Mouse (Mus musculus) Muller cell, postnatal 12 days (primary cell): ENCODE measurements around the gene Wdr70.
"Not testable (repeated sequence)": the region's sequence is repeated elsewhere in the genome, so short reads cannot be mapped to it uniquely, and the experiment has no call there.

Experiments
- DNase-seq: peaks from one replicate; pipeline ENCODE4 v3.0.0-alpha.2; 2015; ENCODE audit errors: inconsistent ontology term

The Wdr70 gene

DNA sequence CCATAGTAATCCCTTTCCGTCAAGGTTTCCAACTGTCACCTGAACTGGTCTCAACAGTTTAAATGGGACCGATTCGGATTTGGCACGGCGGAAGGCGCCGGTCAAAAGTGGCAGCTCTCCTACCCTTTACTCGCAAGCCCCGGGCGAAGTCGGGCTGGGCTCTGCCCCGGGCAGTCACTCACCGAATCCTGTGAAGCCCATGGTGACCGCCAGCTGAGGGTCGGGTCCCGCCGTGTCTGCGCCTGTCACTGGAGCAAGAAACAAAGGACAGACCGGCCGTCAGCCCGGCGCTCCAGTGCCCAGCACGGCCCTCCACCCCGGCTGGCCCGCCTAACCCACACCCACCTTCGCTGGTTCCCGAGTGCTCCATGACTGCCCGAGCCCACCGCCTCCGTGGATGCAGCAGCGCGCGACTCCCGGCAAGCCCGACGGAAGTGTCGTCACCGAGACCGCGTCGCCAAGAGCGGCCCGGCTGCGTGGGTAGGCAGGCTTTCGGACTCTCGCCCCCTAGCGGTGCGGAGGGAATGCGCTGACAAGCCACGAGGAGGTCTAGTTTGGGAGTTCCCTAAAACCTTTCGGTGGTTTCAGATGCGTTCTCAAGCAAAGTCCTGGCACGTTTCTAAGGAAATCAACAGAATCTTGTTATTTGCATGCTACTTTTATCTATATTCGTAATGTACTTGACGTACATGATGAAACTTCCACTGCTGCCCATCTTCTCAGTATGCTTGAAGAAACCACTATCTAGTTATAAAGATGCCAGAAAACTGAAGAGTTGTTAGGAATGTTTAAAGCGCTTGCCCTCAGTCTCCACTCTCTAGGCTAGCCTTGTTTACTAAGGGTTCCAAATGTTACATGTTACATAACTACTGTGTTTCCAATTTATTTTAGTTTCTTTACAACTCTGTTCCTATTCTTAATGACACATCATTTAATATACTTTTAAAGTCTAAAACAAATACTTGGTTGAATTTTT lies at the start of gene Wdr70:
Wdr70 (minus strand) TSS at position 436 of the 976 bp plus-strand sequence.
- DNase-seq, result peak; percentile 91

DNA sequence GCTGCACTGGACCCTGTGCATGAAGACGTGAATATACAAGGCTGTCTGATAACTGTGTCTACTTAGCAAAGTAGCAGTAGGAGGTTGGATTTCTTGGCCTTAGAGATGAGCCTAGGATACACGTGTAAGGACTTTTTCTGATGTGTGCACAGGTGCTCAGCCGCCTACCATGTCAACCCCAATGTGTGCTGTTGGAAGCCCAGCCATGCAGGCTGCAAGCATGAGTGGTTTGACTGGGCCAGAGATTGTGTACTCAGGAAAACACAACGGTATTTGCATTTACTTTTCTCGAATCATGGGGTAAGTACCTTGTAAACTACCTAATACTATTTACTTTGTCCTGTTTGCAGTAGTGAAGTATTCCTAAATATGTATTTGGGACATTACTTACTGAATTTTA lies 36.6 kb upstream of the Wdr70 start:
- DNase-seq, result no peak

DNA sequence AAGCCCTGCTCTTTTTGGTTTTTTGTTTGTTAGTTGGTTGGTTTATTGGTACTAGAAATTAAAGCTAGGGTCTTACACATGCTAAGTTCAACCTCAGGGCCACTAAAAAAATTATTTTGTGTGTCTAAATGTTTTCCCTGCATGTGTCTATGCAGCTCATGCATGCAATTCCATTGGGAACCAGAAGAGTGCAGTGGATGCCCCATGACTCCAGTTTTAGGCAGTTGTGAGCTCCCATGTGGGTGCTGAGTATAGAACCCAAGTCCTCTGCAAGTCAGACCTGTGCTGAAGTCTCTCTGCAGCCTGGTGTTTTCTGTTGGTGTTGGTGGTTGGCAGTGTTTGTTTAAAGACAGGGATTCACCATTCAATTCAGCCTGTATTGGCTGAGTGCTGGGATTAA lies 32.8 kb upstream of the Wdr70 start:
- DNase-seq, result no peak

DNA sequence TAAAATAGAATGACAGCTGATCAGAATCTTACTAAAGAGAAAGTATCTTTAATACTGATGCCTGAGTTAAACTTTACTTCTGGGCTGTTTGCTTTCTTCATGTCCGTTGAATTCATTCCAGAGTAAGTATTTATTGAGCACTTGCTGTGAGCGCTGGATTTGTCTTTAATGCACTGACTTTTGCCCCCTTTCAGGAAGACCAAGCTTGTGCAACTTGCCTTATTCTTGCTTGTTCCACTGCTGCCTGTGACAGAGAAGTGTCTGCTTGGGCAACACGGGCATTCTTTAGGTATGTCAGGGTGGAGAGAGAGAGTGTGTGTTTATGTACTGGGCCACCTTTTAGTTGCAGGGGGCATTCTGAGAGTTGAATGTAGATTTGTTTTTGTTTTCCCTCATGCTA lies 32.3 kb upstream of the Wdr70 start:
- no peak for DNase-seq

DNA sequence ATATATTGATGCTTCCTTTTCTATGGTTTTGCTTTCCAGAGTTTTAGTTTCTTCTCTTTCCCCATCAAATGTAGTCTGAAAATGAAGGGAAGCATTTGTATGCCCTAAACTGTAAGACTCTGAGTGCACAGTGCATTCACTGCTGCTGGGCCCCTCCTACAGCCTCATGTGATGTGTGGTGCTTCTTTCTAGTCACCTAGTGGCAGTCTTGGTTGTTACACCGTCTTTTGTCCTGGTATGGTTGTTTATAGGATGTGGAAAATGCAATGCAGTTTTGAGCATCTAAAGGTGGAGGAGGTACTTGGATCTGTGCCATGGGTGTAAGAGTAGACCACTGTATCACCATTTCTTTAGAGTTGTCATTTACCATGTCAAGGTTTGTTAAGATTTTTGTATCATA lies 30.3 kb upstream of the Wdr70 start:
- no peak for DNase-seq

DNA sequence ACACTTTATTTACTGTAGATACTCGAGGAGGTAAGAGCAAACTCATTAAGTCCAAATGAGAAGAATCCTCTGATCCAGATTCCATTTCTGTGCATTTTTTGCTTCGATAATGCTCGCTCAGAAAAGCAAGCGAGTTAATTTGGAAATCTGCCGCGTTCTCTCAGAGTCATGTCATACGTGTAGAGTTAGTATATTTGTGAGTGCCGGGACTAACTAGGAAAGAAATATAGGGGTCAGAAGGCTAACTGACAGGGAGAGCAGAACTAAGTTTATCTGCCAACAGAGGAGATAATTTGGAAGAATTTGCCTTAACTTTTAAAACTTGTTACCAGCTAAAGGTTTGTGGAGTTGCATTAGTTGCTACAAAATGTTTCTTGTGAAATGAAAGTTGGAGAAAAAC lies 10.8 kb upstream of the Wdr70 start:
- no peak for DNase-seq

DNA sequence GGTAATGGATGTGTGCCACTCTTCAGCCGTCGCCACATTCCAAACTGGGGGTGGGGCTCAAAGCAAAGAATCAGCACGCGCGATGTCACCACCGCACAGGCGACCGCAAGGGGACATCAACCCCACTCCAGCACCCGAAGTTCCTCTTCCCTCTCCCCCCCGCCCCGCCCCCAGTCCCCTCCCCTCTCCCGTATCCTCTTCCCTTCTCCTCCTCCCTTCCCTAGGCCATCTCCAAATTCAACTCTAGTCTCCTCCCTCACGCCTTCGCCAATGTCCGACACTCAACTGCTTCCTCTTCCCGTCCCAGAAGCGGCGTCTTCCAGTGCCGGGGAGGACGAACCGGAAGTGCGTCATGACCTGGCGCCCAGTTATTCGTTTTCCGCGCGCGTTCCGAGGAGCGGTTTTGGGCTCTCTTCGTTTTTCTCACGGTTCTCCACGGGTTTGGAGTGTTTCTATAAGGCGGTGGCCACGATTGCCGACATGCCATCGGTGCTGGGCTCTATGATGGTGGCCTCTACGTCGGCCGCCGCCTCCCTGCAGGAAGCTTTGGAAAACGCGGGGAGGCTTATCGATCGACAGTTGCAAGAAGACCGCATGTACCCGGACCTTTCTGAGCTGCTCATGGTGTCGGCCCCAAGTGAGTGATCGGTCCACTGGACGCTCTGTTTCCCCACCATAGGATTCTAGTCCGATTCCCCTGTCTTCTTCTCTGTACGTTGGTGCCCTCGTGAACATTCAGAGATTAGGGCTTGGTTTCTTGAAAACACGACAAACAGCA lies 10.1 kb upstream of the Wdr70 start, which contains the start of gene Nup155:
Nup155 (plus strand) TSS at position 308 of the 778 bp plus-strand sequence.
- peak; percentile 94 for DNase-seq

DNA sequence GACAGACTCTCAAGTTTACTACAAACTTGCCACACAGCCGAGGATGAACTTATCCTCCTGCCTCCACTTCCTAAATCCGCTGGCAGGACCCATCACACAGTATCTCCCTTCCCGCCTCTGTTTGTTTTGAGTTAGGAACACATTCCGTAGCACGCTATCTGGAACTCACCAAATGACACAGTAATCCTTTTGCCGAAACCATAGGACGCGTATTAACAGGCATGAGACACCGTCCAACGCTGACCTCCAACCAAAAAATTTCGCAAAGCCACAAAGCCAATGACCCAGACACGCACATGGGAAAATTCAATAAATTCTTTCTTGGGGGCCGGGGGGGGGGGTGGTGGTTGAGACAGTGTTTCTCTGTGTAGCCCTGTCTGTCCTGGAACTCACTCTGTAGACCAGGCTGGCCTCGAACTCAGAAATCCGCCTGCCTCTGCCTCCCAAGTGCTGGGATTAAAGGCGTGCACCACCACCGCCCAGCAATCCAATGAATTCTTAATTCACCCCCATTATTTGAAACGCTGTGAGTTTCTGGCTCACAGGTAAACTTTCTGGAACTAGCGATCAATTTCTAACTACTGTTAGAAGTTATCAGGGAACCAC lies 9.5 kb upstream of the Wdr70 start:
- DNase-seq, result peak; percentile 5

DNA sequence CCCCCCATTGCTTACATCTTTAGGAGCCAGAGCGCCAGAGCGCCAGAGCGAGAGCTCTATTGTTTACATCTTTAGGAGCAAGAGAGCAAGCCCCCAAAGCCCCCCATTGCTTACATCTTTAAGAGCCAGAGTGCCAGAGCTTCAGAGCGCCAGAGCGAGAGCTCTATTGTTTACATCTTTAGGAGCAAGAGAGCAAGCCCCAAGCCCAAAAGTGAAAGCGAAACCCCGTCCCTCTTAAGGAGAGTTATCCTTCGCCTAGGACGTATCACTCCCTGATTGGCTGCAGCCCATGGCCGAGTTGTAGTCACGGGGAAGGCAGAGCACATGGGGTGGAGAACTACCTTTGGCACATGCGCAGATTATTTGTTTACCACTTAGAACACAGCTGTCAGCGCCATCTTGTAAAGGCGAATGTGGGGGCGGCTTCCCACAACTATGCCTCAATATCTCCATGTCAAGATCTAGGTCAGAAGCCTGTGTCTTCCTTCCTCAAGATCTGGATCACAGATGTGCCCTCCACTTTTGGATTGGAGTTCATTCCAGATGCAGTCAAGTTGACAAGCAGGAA lies 3.0 kb upstream of the Wdr70 start:
- DNase-seq, result not testable (repeated sequence)

DNA sequence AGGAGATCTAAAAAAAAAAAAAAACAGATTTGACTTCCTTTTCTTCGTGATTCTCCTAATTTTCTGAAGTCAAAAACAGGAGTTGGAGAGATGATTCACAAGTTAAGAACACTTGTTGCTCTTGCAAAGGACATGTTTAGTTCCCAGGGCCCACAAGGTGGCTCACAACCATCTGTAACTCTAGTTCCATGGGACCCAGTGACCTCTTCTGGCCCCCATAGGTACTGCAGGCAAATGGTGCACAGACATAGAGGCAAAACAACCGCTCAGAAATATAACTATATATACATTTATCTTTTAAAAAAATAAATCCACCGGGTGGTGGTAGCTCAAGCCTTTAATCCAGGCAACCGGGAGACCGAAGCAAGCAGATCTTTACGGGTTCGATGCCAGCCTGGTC lies 1.2 kb downstream of the Wdr70 start:
- peak; percentile 59 for DNase-seq

DNA sequence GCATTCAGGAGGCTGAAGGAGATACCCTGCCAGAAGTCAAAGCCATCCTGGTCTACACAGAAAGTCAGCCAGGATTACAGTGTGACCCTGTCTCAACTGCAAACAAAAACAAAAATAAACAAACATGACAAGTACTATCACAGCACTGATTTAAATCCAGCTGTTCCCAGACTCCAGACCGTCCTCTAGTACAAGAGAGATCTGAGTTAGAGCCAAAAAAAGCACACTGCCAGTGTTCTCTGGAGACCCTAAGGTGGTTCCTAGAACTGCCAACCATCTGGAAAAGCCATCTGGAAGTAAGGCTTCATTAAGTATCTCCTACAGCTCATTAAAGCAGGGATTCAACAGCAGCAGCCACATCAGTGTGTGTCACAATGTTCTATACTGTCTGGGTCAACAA lies 6.3 kb downstream of the Wdr70 start:
- DNase-seq, result not testable (repeated sequence)

DNA sequence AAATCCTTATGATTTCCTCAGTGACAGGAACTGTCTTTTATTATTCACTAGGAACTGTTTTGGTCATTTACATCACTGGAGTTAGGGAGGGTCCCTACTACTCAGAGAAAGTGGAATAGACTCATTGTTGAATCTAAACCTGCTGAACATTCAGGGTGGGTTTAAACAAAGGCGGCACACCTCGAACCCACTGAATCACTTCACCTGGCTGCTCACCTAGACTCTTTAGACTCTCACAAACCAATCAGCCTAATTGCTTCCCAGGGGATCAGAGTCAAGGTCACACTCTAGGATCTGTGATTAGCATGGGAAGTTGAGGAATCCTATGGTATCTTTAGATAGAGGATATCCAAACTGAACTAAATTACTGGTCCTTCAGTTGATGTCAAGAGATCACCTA lies 8.3 kb downstream of the Wdr70 start:
- no peak for DNase-seq

DNA sequence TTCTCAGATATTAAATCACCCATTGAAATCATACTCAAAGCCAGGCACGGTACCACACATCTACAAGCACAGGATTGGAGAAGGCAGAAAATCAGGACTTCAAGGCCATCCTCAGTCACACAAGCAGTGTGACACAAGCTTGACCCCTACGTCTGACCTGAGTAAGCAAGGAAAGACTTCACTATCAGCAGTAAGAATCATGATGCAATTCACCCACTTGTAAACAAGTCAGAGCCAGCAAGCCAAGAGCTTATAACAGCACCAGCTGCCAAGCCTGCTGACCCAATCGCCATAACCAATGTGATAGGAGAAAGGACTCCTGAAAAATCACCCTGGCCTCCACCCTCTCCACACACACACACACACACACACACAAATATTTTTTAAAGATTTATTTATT lies 10.3 kb downstream of the Wdr70 start:
- DNase-seq, result no peak

DNA sequence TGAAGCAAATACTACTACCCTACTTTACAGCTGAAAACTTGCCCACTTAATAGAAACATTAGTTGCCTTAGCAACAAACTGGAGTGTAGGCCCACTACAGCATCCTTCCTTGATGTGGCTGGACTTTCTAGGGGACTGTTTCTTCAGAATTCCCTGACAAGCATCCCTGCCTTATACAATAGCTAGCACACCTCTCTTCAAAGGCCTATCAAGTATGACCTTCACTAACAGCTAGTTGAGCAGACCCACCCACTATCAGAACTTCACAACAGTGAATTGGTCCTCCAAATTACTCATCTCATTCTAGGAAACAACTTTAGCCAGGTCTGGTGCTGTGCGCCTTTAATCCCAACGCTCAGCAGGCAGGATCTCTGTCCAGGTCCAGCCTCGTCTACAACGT lies 11.7 kb downstream of the Wdr70 start:
- DNase-seq, result no peak

DNA sequence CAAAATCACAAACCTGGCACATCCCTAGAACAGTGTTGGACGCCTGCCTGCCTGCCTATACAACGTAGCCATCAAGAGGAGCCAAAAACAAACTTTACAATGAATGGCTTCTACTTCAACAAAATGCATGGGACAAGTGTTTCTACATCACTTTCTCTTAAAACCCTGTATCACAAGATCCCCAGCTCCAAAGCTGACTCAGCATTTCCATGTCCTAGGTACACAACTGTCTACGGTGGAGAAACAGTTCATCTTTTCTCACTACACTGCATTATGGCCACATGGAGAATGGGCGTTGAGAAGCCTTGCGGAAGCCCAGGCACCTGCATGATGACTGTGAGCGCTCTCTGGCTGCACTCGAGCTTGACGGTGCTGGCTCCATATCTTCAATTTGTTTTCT lies 16.9 kb downstream of the Wdr70 start:
- no peak for DNase-seq

DNA sequence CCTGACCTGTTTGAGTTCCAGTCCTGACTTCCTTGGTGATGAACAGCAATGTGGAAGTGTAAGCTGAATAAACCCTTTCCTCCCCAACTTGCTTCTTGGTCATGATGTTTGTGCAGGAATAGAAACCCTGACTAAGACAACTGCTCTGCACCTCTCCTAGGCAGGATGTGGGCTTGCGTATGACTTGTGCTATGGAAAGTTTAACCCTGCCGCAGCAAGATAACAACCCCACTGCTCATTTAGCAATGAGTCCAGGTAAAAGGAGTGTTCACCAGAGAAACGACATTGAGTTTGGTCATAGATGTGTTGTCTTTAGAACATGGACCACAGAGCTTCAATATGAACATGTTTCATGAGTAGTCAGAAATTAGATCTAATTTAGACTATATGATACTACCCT lies 25.9 kb downstream of the Wdr70 start:
- not testable (repeated sequence) for DNase-seq

DNA sequence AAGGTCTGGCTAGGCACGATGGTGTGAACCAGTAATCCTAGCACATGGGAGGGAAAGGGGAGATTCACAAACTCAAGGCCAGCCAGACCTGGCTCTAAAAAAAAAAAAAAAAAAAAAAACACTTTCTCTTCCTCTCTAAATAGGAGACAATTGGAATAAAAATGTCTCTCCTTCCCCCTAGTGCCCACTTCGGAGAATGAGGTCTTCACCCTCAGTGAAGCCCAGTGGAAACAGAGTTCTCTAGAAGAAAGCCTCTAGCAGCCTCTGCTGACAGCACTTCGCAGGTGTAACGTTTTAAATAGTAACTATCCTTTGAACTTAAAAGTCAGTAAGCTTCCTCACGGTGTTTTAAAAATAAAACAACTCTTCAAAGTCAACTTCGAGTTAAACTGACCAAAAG lies 33.8 kb downstream of the Wdr70 start:
- DNase-seq, result no peak

DNA sequence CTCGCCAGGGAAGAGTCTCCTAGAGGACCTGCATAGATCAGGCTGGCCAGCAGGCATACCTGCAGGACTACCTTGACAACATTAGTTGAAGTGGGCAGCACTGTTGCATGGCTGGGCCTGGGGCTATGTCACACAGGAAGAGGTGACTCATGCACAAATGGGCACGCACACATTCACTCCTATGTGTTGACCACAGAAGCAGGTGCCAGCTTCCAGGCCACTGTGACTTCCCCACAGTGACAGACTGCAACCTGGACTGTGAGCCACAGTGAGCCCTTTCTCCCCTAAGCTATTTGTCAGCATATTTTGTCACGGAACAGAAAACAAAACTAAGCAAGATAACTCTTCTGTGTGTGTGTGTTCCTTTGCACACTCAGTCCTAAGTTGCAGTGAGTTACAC lies 47.8 kb downstream of the Wdr70 start:
- no peak for DNase-seq

DNA sequence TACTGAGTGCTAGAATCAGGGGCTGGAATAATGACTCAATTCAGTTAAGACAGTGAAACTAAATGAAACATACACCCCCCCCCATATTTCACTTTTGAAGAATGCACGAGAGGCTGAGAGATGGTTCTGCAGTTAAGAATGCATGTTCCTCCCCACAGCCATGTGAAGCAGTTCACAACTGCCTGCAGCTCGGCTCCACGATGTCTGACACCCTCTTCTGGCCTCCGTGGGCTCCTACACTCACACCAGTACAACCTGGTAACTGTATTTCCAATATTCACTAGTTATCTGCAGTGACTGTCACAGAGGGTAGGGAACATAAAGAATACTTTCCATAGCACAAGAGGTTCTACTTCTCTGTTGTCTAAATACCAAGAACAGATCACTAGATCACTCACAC lies 59.2 kb downstream of the Wdr70 start:
- DNase-seq, result no peak

DNA sequence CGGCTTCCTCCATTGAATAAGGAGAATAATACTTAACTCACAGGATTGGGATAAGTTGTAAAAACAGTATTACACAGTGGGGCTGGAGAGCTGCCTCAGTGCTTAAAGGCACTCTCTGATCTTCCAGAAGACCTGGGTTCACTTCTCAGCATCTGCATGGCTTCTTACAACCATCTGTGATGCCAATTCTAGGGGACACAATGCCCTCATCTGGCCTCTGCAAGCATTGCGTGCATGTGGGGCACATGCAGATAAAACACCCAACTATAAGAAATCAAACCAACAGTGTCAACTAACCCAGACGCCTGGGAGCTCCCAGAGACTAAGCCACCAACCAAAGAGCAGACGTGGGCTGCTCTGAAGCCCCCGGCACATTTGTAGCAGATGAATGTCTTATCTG lies 60.6 kb downstream of the Wdr70 start:
- DNase-seq, result no peak

DNA sequence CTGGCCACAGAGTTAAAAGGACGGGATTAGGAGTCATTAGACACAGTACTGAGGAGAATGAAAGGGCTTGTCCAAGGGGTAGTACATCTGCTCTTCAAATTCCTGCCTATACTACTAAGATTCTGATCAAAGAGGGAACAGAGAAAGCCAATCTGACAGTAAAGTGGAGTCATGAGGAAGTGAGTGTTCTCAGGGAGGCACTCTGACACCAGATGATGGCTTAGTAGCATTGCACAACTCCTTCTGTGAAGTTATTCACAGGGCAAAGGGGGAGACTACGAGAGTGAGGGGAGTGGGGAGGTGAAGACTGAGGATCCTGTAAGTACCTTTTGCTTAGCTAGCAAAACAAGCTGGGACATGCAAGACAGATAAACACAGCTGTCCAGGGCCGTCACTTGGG lies 61.2 kb downstream of the Wdr70 start:
- DNase-seq, result no peak

DNA sequence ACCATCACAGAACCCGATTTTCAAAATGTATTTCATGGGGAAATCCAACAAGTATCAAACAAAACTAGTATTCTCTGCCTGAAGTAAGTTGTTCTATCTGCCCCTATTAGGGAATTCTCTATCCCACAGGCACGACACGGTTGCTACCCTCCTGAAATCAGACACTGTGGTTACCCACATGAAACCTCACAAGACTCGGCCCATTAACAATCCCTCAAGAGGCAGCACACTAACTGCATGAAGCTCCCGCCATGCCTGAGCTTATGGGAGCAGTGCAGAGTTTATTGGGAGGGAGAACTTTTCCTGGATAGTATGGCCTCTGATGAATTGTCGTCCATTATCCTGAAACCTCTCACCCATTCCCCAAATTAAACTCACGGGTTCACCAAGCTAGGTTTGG lies 67.8 kb downstream of the Wdr70 start:
- no peak for DNase-seq
